Mouse (Mus musculus): ENCODE measurements around the gene Arid1b. TPM values are rescaled to one million over a fixed set of nuclear protein-coding genes. Genes with fewer than 3 reads are reported as not detected.

Arid1b gene
- total RNA-seq, 2 experiments from 2014 or later: 15.2 to 23.0 TPM

DNA sequence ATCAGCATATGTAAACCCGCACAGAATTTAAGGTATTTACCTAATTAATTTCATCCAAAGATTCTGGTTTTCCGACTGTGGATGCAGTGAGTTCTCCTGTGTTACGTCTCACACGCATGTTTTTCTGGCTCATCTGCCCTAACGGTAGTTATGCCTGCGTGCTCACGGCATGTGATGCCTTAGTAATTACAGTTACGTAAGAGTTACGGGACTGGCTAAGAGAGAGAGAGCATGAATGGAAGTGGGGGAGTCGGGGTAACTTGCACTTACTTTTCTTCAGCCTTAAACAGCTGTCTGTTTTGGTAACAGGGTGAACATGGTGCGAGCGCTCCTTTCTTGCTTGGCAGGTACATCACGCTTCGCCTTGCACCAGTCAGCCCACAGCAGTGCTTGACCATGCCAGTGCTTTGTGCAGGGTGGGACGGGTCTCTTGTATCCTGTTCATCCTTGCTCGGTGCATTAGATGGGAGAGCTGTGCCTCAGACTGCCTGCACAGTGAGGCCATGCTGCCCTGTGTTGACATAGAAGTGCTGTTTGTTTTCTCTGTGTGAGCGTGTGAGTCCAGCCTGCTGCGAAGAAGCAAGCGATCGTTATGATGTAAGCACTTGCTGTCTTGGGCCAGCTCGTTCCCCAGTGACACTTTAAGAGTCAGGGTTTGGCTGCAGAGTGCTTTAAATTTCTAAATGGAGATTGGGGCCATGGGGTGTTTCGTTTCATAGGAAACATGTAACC is 267.9 kb downstream of the Arid1b start:
- ATAC-seq (ENCODE audit: poor library complexity, severe bottlenecking): peak; percentile 30

DNA sequence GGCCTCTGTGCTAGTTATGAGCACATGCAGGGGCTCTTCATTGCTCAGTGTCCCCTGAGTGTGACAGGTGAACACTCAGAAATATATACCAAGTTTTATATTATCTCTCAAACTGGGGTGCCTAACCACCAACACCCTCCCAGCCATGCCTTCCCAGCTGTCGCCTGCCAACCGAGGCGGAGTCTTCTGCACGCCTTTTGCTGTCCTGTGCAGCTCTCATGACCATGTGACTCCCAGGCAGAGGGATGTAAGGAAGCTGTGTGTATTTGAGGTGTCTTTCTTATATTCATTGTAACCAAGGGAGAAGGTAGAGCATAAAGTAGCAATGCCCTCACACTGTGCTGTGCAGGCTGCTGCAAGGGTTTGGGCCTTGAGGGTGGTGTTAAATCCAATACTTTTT is 268.7 kb downstream of the Arid1b start:
- ATAC-seq (ENCODE audit: poor library complexity, severe bottlenecking): no peak

DNA sequence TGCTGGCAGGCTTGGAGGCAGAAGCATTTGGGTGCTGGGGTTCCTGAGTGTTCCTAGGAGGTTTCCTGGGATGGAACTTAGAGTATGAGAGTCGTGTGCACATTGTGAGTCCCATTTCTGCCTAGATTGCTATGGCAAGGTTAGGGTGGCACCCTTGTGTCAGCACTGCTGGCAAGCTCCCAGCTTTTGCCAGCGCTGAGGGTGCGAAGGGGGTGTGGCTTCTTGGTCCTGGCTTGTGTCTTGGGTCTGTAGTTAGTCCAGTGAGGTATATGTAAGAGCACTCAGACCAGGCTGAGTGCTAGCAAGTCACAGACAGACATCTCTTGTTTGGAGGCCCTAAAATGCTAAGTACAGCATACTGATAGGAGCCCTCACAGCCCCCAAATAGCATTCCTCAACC is 270.7 kb downstream of the Arid1b start:
- no peak for ATAC-seq (ENCODE audit: poor library complexity, severe bottlenecking)

DNA sequence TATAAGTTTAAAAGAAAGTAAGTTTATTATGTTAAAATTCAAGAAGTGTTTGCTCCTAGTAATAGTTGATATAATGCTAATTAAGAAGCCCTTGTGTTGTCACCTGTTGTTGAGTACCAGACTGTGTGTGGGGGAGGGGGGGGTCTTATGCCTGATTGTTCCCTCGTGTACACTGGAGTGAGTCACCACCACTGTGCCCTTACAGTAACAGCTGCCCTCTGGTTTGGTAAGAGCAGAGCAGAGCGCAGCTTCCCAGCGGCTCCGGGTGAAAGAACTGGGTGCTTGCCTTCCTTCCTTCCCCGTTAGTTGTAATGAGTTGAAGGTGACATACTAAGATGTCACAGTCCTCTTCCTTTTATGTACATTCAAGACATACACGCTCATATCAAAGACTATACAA is 271.5 kb downstream of the Arid1b start:
- ATAC-seq (ENCODE audit: poor library complexity, severe bottlenecking): no peak

GRCm38 (mm10) chr17:5267747-5268146 is 273.6 kb downstream of the Arid1b start:
- no peak for ATAC-seq (ENCODE audit: poor library complexity, severe bottlenecking)

GRCm38 (mm10) chr17:5269302-5269701 is 275.2 kb downstream of the Arid1b start:
- no peak for ATAC-seq (ENCODE audit: poor library complexity, severe bottlenecking)

DNA sequence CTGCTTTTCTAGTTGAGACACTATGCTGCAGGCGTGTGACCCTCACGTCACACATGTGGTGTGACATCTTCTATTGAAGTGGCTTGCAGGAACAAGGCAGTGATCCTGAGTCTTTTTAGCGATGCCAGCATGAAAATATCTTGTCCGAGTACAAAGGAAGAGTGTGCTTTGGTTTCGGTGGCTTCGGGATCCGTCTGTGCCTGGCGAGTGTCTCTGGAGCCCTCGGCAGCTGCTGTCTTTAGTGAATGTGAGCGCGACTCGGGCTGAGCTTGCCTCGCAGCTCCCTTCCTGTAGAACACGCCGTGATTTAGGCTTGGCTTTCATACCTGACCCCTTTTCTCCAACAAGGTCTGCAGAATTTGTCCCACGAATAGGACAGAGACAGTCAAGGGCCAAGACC is 275.6 kb downstream of the Arid1b start:
- ATAC-seq (ENCODE audit: poor library complexity, severe bottlenecking): no peak

GRCm38 (mm10) chr17:5270823-5271222 is 276.7 kb downstream of the Arid1b start:
- no peak for ATAC-seq (ENCODE audit: poor library complexity, severe bottlenecking)

DNA sequence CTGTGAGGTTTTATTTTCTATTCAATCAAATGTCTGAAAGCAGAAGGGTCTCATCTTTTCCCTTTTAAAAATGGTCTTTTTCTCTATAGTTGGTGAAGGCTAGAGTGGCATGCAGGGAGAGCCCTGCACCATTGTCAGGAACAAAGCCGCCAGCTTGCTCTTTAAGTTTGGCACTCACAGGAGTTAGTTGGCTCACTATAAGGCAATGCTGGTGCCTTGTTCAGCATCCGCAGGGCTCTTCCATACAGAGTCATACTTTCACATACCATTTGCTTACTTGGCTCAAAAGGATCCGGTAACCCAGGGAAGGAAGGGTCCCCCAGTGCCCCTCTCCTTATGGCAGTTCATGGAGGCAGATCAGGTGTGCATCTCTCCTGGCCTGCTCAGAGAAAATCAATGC is 279.0 kb downstream of the Arid1b start:
- no peak for ATAC-seq (ENCODE audit: poor library complexity, severe bottlenecking)

GRCm38 (mm10) chr17:5273685-5274084 is 279.6 kb downstream of the Arid1b start:
- no peak for ATAC-seq (ENCODE audit: poor library complexity, severe bottlenecking)

GRCm38 (mm10) chr17:5274429-5274828 is 280.3 kb downstream of the Arid1b start:
- no peak for ATAC-seq (ENCODE audit: poor library complexity, severe bottlenecking)

DNA sequence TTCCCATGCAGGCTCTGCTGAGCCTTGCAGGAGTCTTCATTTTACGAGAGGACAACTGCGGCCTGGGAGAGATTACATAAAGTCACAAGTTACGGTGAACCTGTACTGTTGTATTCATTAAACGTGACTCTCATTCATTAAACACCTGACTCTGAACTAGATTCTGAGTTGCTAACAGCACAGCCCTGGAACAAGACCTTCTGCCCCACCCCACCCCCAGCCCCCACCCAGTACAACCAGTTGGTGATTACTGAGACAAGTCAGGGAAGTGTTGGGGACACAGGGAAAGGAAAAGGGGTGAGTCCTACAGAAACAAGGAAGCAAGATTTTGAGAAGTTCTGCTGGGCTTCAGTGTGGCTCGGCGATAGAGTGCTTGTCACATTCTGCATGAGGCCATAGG is 281.6 kb downstream of the Arid1b start:
- no peak for ATAC-seq (ENCODE audit: poor library complexity, severe bottlenecking)

- no peak for ATAC-seq (ENCODE audit: poor library complexity, severe bottlenecking)
These were observed 283.2 kb downstream of the Arid1b start for GRCm38 (mm10) chr17:5277137-5277871.

GRCm38 (mm10) chr17:5280499-5281053 is 286.4 kb downstream of the Arid1b start:
- no peak for ATAC-seq (ENCODE audit: poor library complexity, severe bottlenecking)

GRCm38 (mm10) chr17:5284783-5285182 is 290.7 kb downstream of the Arid1b start:
- ATAC-seq (ENCODE audit: poor library complexity, severe bottlenecking): no peak

DNA sequence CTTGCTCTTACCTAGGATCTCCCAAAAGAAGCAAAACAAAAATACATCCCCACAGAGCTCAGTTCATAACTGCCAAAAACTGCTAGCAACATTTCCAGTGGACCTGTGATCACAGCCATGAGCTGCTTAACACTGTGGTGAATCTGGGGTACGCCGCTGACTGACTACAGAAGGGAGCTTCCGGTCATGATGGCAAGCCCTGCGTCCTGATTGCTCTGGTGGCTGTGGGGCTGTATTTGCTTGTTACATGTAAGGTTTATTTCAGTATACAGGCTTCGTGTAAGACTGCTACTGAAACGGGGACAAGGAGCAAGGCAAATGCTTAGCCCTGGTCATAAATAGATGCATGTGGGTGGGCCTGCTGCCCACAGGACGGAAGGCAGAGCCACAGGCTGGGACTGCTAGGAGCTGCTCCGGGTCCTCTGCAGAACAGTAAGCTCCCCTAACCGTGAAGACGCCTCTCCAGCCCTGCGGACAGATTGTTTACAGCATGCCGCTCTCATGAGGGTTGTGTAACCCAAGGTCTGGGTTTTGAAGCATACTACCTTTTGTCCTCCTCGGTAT is 291.8 kb downstream of the Arid1b start:
- peak; percentile 60 for ATAC-seq (ENCODE audit: poor library complexity, severe bottlenecking)

GRCm38 (mm10) chr17:5286571-5287209 is 292.6 kb downstream of the Arid1b start:
- no peak for ATAC-seq (ENCODE audit: poor library complexity, severe bottlenecking)

GRCm38 (mm10) chr17:5287210-5287591 is 293.1 kb downstream of the Arid1b start:
- no peak for ATAC-seq (ENCODE audit: poor library complexity, severe bottlenecking)

DNA sequence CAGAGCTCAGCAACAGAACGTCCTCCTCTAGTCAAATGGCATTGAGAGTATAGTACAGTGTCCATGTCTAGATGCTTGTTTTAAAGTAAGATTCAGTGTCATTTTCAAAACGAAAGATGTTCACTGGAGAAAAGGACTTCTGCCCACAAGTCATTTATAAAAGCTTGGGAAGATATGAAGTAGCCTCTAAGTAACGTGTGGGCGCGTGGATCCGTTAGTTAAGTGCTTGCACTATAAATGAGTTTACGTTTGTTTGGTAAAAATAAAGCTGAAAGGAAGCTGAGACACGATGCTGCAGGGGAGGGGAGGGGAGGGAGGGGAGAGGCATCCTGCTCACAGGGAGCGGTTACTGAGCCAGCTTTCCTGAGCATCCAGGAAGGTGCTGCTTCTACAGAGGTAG is 293.5 kb downstream of the Arid1b start:
- ATAC-seq (ENCODE audit: poor library complexity, severe bottlenecking): no peak

DNA sequence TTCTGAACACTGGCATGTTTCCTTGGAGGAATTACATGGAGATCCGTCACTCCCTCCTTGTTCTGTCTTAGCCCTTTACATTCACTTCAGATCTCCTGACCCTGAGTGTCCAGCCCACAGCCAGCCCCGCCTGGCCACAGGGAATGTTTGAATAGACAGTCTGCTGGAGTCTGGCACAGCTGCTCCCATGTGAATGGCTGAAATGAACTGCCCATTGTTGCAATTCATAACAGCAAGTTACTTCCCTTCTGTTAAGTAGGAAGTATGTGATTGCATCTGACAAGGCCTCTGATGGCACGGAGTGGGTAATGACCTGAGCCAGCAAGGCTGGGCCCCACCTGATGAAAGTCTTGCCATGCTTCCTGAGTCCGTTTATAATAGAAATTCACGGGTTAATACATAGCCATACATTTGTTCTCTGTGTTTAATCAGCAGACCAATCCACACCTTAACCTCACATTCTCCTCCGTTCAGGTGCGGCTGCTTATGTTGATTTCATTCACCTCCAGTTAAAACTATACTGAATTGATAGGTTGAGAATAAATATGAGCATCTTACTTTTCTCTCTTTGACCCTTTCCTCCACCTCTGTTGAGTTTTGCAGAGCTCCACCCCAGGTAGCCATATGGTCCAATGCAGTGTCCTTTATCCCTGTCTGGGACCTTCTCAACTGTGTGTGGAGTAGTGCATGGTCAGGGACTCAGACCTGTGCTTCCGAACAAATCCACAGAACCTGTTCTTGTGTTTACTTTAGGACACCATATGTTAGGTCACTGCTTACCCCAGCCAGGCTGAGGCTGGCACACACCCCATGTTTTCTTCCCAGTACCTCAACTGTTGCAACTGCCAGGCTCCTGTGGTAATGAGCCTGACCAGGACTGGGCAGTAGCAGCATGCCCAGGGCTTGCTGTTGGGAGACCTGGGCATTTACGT is 299.8 kb downstream of the Arid1b start:
- peak; percentile 83 for ATAC-seq (ENCODE audit: poor library complexity, severe bottlenecking)
